Mouse (Mus musculus): ENCODE results near the gene Tap2.

DNA sequence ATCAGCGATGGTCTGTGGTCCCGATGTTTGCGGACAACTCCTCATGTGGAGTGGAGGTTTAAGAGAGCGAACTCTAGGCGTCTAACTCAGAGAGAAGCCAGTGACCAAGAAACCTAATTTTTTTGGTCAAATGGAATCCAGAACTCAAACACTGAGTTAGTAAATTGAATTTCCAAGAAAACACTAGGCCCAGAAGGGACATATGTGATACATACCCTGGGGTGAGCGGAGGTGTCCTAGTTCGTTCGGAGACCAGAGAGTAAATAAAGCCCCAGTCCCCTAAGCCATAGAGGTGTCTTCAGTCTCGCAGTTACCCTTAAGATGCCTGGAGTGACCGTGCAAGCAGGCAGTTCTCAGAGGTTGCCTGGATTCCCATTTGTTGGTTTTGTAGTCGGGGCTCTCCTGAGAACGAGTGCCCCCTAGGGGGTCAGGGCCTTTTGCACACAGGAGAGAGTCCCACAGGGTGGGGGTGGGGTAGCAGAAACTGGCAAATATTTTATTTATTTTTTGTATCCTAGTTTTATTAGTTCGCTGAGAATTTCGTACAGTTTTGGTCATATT, 60.6 kb downstream of the Tap2 start:
- TF ChIP-seq TAL1 (IDR thresholded peaks at IDR 0.05; ENCODE audit: low read length) (no peak), GATA1 (IDR thresholded peaks at IDR 0.05; ENCODE audit: low read length) (no peak)

Measured in erythroblast, embryonic 14.5 days (primary cell).